Mouse (Mus musculus) T-helper 1 cell (primary cell): ENCODE measurements around the gene Gucy2c.
"Not testable (repeated sequence)": the region's sequence is repeated elsewhere in the genome, so short reads cannot be mapped to it uniquely, and the experiment has no call there.

Experiments used
- in situ Hi-C: fragments of 300-600 bp; cut with MboI, MseI; formaldehyde crosslinking; loops from one replicate; pipeline ENCODE4 v1.15.1; 2025; ENCODE audit warnings: high pct_unique_total_duplicates

Gucy2c gene

GRCm38 (mm10) chr6:136803739-136804633 is 22.4 kb upstream of the Gucy2c start, which contains the start of gene Hist4h4:
Gene Hist4h4 (minus strand): TSS chr6:136804415.
- in situ Hi-C loops, result no loop called here

DNA sequence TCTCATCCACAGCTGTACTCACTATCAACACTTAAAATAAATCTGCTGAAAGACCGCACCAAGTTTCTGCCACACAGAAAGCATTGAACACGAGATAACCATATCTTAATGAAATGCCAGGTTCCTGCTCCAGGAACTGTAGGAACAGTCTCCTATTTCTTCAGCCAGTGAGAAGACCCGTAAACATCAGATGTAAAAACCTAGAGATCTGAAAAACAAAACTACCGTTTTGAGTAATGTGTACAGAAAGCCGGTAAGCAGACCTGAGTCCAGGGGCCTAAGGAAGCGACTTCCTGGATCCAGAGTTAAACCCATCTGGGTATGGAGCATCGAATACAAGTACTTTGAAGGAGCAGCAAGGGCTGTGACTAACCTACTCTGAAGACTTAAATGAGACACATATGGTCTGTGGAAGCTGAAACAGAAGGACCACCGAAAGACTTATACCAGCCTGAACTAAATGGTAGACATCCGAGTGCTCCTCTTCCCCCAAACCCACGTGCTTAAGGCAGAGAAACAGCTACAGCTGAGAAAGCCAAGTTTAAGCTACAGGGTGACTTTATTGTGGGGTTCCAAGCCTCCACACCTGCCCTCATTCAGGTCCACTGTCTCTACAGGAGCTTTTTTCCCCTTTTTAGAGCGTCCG is 21.7 kb upstream of the Gucy2c start:
- in situ Hi-C loops, result no loop called here

DNA sequence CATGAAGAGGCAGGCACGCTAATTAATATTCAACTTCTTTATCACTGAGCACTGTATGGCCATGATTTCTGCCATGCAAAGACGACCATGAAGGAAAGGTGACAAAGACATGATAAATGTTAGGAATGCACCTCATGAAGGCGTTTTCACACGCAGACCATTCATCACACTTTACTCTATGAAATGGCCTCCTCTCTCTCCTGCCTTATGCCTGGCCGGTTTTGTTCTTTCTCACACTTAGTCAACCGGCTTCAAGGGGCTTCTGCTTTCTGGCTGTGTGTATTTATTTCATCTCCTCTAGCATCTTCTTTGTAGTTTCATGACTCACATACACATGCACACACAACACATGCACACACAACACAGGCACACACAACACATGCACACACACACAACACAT is 19.7 kb upstream of the Gucy2c start:
- in situ Hi-C loops, result no loop called here

GRCm38 (mm10) chr6:136800710-136801109 is 19.1 kb upstream of the Gucy2c start:
- in situ Hi-C loops, result no loop called here

GRCm38 (mm10) chr6:136797874-136798693 is 16.5 kb upstream of the Gucy2c start:
- in situ Hi-C loops, result not testable (repeated sequence)

- in situ Hi-C loops, result no loop called here
Observed at GRCm38 (mm10) chr6:136795850-136796249, 14.3 kb upstream of the Gucy2c start.

- in situ Hi-C loops, result no loop called here
Observed at GRCm38 (mm10) chr6:136795110-136795509, 13.5 kb upstream of the Gucy2c start.

DNA sequence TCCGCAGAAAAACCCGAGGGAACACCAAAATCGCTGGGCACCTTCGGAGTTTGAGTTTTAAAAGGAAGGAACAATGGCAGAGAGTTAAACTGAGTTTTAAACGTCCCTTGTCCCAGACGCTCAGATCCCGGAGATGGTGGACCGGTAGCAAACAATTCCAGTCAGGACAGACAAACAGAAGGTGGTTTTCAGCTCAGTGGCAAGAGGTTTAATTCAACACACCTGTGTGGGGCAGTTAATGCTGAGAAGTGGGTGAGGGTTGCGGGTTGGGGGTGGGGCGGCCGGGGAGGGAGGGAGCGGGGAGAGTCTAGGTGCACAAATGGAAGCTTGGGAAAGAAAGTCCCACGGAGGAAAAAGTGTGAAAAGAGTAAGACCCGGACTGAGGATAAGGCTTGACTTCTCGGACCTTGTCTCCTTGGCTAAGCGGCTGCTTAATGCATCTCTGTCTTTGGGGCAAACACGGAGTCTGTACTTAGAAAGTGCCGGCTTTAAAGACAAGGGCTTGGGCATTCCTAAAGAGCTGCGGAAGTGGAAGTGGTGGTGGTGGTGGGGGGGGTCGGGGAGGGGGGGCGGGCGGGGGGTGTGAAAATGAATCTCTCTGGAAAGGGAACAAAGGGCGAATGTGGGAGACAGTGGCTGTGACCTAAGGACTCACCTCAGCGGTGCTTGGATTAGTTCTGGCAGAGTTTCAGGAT is 12.4 kb upstream of the Gucy2c start:
- in situ Hi-C loops, result no loop called here

- in situ Hi-C loops, result no loop called here
Observed at GRCm38 (mm10) chr6:136792884-136793758, 11.6 kb upstream of the Gucy2c start.

GRCm38 (mm10) chr6:136789391-136789971 is 7.9 kb upstream of the Gucy2c start:
- in situ Hi-C loops, result no loop called here

- in situ Hi-C loops, result no loop called here
Observed at GRCm38 (mm10) chr6:136782761-136783160, 1.2 kb upstream of the Gucy2c start.

DNA sequence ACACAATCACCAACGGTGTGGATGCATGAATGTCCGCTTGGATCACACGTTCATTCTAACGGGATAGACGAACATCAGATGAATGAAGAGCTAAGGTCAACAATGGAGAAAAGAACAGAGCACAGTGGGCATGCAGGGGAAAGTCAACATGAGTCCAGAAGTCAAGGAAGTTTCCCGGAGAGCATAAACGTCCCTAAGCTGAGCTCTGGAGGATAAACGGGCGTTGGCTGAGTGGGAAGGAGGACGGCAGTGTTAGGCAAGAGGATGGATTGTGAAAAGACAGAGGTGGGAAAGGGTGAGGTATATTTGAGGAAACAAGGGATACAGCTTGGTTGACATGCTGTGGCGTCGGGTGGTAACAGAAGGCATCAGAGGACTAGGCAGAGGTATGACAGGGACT is 581 bp upstream of the Gucy2c start:
- in situ Hi-C loops, result no loop called here

- in situ Hi-C loops, result no loop called here
Observed at GRCm38 (mm10) chr6:136776392-136776791, 5.2 kb downstream of the Gucy2c start.

- in situ Hi-C loops, result no loop called here
Observed at GRCm38 (mm10) chr6:136769859-136770258, 11.7 kb downstream of the Gucy2c start.

GRCm38 (mm10) chr6:136769143-136769542 is 12.4 kb downstream of the Gucy2c start:
- in situ Hi-C loops, result no loop called here

- in situ Hi-C loops, result no loop called here
Observed at GRCm38 (mm10) chr6:136763912-136764311, 17.7 kb downstream of the Gucy2c start.

- in situ Hi-C loops, result no loop called here
Observed at GRCm38 (mm10) chr6:136750567-136750966, 31.0 kb downstream of the Gucy2c start.

- in situ Hi-C loops, result no loop called here
Observed at GRCm38 (mm10) chr6:136745586-136745985, 36.0 kb downstream of the Gucy2c start.

DNA sequence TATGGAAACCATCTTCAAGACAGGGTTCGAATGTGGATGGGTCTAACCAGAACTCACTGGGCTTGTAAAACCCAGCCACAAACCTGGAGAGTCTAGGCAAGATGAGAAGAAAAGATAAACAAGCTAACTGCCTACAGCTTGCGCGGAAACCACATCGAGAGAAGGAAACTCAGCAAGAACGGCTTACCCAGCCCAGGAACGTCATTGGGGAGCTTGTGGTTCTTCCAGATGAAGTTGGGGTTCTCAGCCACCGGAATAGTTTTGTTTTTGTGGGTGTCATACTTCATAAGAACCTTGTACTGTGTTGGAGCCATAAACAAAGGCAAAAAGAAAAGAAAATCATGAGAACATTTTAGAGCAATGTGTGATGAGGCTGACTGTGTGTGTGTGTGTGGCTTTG is 37.8 kb downstream of the Gucy2c start:
- in situ Hi-C loops, result no loop called here
